Mouse (Mus musculus): Measurements from ENCODE around the gene Rab34.

GRCm38 (mm10) chr11:78176905-78177331, 11.3 kb upstream of the Rab34 start:
- TF ChIP-seq CTCF (IDR thresholded peaks at IDR 0.05; ENCODE audit: borderline replicate concordance, insufficient read depth, low read length) (no peak), POLR2A (IDR thresholded peaks at IDR 0.05; ENCODE audit: low read depth, low read length) (no peak)

All from embryonic fibroblast, embryonic 13.5 days (primary cell).